Mouse (Mus musculus) liver, adult 2 months (tissue): ENCODE results near the gene Cacng4. TPM values are rescaled to one million over a fixed set of nuclear protein-coding genes. Genes with fewer than 3 reads are reported as not detected.
A peak's percentile ranks its signal among the peaks of the same experiment; 100 is the strongest.

ENCODE experiments used
- DNase-seq: peaks from one replicate; pipeline ENCODE4 v3.0.0-alpha.2; 2011; ENCODE audit warnings: low read depth, low spot score; ENCODE audit errors: extremely low read depth
- H3K27ac ChIP-seq: fragments of 200-500 bp; replicated peaks from 2 replicates; pipeline ENCODE4 v1.5.1; 2012; ENCODE audit warnings: low read depth, mild to moderate bottlenecking, control low read depth, inconsistent platforms, low read length; ENCODE audit not compliant: insufficient read depth
- H3K27me3 ChIP-seq: fragments of 200-500 bp; 2 replicates; pipeline ENCODE4 v1.6.1; 2012; ENCODE audit warnings: mild to moderate bottlenecking, moderate library complexity, low read length, inconsistent platforms; ENCODE audit not compliant: control insufficient read depth, insufficient read depth
- H3K36me3 ChIP-seq: fragments of 200-500 bp; 2 replicates; pipeline ENCODE4 v1.6.1; 2012; ENCODE audit warnings: low read length, inconsistent platforms; ENCODE audit not compliant: control insufficient read depth, insufficient read depth
- H3K4me1 ChIP-seq: fragments of 200-500 bp; 2 replicates; pipeline ENCODE4 v1.6.1; 2011; ENCODE audit warnings: low read length; ENCODE audit not compliant: control insufficient read depth, insufficient read depth
- H3K4me3 ChIP-seq: fragments of 200-500 bp; 2 replicates; pipeline ENCODE4 v1.5.1; 2011; ENCODE audit warnings: low read depth, mild to moderate bottlenecking, control low read depth, low read length, moderate library complexity; ENCODE audit not compliant: insufficient read depth
- H3K79me2 ChIP-seq: fragments of 200-500 bp; 2 replicates; pipeline ENCODE4 v1.6.1; 2012; ENCODE audit warnings: inconsistent platforms, mild to moderate bottlenecking, low read length, moderate library complexity; ENCODE audit not compliant: control insufficient read depth, insufficient read depth
- H3K9ac ChIP-seq: fragments of 200-500 bp; 2 replicates; pipeline ENCODE4 v1.6.1; 2012; ENCODE audit warnings: low read depth, mild to moderate bottlenecking, control low read depth, inconsistent platforms, low read length
- CTCF ChIP-seq: fragments of 200-500 bp; IDR thresholded peaks from 2 replicates; pipeline ENCODE4 v1.5.1; 2011; ENCODE audit warnings: low read depth, low read length, control low read depth
- POLR2A ChIP-seq: fragments of 200-500 bp; IDR thresholded peaks from 2 replicates; pipeline ENCODE4 v1.6.1; 2011; ENCODE audit warnings: low read length, control low read depth; ENCODE audit not compliant: insufficient read depth; ENCODE audit errors: extremely low read depth
- WGBS: fragments of 180-500 bp; shearing (Covaris S2); methylation state at CpG from one replicate; pipeline ENCODE4 v1.1.7; 2018; 5-methylcytosine and 5-hydroxymethylcytosine counted together
- polyA plus RNA-seq: library from polyadenylated mRNA; depleted of rRNA; stranded (reverse); fragments of >200 nt; gene quantifications from 2 replicates; pipeline ENCODE4 v1.2.3, GENCODE M21; 2012
- total RNA-seq: library from RNA; depleted of rRNA; stranded (reverse); fragments of >200 nt; gene quantifications from 2 replicates; pipeline ENCODE4 v1.2.3, GENCODE M21; 2014

Cacng4 gene
- total and polyA plus RNA-seq, 2 experiments, result not detected

GRCm38 (mm10) chr11:107794103-107794493, 259 bp downstream of the Cacng4 start:
- H3K27me3 ChIP-seq, result peaks cover 18% of the 10 kb centered on the region

GRCm38 (mm10) chr11:107793200-107794102, 906 bp downstream of the Cacng4 start:
- TF ChIP-seq CTCF (no peak), POLR2A (no peak)

More at GRCm38 (mm10) chr11:107794103-107794493, 259 bp downstream of the Cacng4 start:
- 2% methylated on average over 37 of the region's 41 CpGs for WGBS
- H3K9ac ChIP-seq, result no peak overlapping the region
- no peaks in the 10 kb centered on the region for H3K79me2 ChIP-seq
- peak overlapping the region; percentile 8; the same call in 1 of the 2 replicates for H3K4me3 ChIP-seq
- TF ChIP-seq CTCF (no peak), POLR2A (no peak)
- no peaks in the 10 kb centered on the region for H3K36me3 ChIP-seq
- DNase-seq, result no peak
- no peaks in the 10 kb centered on the region for H3K4me1 ChIP-seq
- no peak overlapping the region for H3K27ac ChIP-seq

GRCm38 (mm10) chr11:107792136-107792535, 2.2 kb downstream of the Cacng4 start:
- Histone ChIP-seq H3K36me3 (no peaks in the 10 kb centered on the region), H3K27me3 (peaks cover 18% of the 10 kb centered on the region), H3K4me3 (no peak overlapping the region), H3K79me2 (no peaks in the 10 kb centered on the region), H3K4me1 (no peaks in the 10 kb centered on the region), H3K27ac (no peak overlapping the region), H3K9ac (no peak overlapping the region)
- DNase-seq, result no peak
- TF ChIP-seq POLR2A (no peak), CTCF (no peak)
- WGBS, result 43% methylated on average over 9 of the region's 9 CpGs

More at GRCm38 (mm10) chr11:107793200-107794102, 906 bp downstream of the Cacng4 start:
- H3K4me3 ChIP-seq, result no peak overlapping the region
- H3K79me2 ChIP-seq, result no peaks in the 10 kb centered on the region
- DNase-seq, result no peak
- peaks cover 18% of the 10 kb centered on the region for H3K27me3 ChIP-seq
- no peaks in the 10 kb centered on the region for H3K4me1 ChIP-seq
- no peak overlapping the region for H3K9ac ChIP-seq
- 4% methylated on average over 61 of the region's 64 CpGs for WGBS
- H3K27ac ChIP-seq, result no peak overlapping the region
- no peaks in the 10 kb centered on the region for H3K36me3 ChIP-seq

GRCm38 (mm10) chr11:107785761-107786160, 8.6 kb downstream of the Cacng4 start:
- no peak overlapping the region for H3K4me3 ChIP-seq
- no peaks in the 10 kb centered on the region for H3K36me3 ChIP-seq
- H3K27me3 ChIP-seq, result no peaks in the 10 kb centered on the region; the same call in 1 of the 2 replicates
- WGBS, result 64% methylated on average over 3 of the region's 3 CpGs
- H3K4me1 ChIP-seq, result no peaks in the 10 kb centered on the region
- DNase-seq, result no peak
- H3K9ac ChIP-seq, result no peak overlapping the region
- no peak for TF ChIP-seq CTCF
- TF ChIP-seq POLR2A, result no peak
- H3K27ac ChIP-seq, result no peak overlapping the region
- no peaks in the 10 kb centered on the region for H3K79me2 ChIP-seq

GRCm38 (mm10) chr11:107785288-107785687, 9.1 kb downstream of the Cacng4 start:
- TF ChIP-seq POLR2A (no peak), CTCF (no peak)
- no peaks in the 10 kb centered on the region for H3K27me3 ChIP-seq
- no peak overlapping the region for H3K27ac ChIP-seq
- H3K9ac ChIP-seq, result no peak overlapping the region
- no peaks in the 10 kb centered on the region for H3K79me2 ChIP-seq
- no peaks in the 10 kb centered on the region for H3K4me1 ChIP-seq
- DNase-seq, result no peak
- H3K36me3 ChIP-seq, result no peaks in the 10 kb centered on the region
- H3K4me3 ChIP-seq, result no peak overlapping the region
- WGBS, result 90% methylated on average over 1 of the region's 1 CpGs
